Mouse (Mus musculus) heart, postnatal 25 days (tissue): ENCODE results near the gene Coa7. TPM values are rescaled to one million over a fixed set of nuclear protein-coding genes. Genes with fewer than 3 reads are reported as not detected.

Experiments used
- DNase-seq: peaks from one replicate; pipeline ENCODE4 v3.0.0; 2022; ENCODE audit warnings: low spot score
- intact Hi-C: fragments of 180-260 bp; cut with DNase I; formaldehyde crosslinking; loops from one replicate; pipeline ENCODE4 v1.15.1; 2025
- total RNA-seq, 2 experiments: library from RNA; stranded (reverse); gene quantifications; 2 replicates each; pipeline ENCODE4 v1.2.3; 2021

Coa7 gene
- total RNA-seq, 2 experiments from 2014 or later, result 35.2 to 37.8 TPM

GRCm38 (mm10) chr4:108370409-108370808, 42.5 kb downstream of the Coa7 start:
- DNase-seq, result no peak
- intact Hi-C loops, result no loop called here

GRCm38 (mm10) chr4:108371421-108371820, 43.5 kb downstream of the Coa7 start:
- intact Hi-C loops, result no loop called here
- no peak for DNase-seq

DNA sequence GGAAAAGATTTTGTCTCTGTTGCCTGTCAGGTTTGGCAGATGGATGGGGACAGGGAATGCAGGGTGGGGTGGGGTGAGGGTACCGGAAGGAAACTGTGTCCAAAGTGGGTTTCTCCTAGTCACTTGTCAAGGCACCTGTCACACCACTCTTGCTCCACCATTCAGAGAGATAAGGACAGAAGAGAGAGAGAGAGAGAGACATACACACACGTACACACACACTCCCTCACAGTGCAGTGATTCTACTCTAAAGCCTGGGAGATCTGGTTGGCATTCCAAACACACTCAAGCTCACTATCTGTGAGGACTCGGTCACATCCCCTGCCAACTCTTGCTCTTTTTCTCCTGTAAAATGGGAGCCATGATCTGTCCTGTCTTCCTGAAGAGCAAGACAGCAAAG, 44.2 kb downstream of the Coa7 start:
- DNase-seq, result no peak
- intact Hi-C loops, result no loop called here

- DNase-seq, result no peak
- intact Hi-C loops, result no loop called here
These were observed 51.5 kb downstream of the Coa7 start for GRCm38 (mm10) chr4:108379476-108379875.

DNA sequence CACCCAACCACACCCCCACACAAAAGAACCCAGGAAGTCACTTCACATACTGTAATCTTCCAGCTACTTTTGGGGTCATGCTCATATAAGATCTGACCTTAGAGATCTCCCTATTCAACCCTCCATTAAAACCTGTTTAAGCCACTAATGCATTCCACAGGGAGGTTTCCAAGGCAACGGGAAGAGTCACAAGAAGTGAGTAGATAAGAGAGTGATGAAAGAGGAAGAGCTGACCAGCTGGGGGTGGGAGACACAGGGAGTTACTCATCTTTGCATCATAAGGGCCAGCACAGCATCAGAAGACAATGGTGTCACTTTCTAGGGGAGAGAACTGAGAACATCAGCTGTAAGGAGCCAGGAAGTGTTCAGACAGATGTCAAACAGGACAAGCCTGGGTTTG, 52.2 kb downstream of the Coa7 start:
- no peak for DNase-seq
- intact Hi-C loops, result no loop called here

- intact Hi-C loops, result no loop called here
These were observed 55.3 kb downstream of the Coa7 start, which contains the start of gene Shisal2a for GRCm38 (mm10) chr4:108383183-108383714. Gene Shisal2a (minus strand): TSS chr4:108383349.

DNA sequence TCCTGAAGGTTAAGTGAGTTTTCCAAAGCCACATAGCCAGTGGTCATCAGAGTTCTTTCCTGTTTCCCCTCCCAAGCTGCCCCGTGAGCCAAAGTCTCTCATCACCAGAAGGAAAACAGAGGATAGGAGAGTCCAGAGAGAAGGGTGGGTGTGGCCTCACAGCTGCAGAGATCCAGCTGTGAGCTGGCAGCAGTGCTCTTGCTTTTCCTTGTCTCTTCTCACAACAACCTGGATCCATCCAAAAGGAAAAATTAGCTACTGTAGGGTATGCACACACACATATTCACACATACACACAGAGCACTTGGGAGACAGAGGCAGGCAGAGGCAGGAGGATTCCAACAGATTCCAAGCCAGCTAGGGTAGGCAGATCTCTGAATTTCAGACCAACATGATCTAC, 58.1 kb downstream of the Coa7 start:
- no peak for DNase-seq
- intact Hi-C loops, result loop anchor here (2.0 to 5.0 kb wide), 2 partner anchors 39 to 73 kb away; partner anchors contain the start of gene Tut4

More at GRCm38 (mm10) chr4:108383183-108383714, 55.3 kb downstream of the Coa7 start, which contains the start of gene Shisal2a:
- DNase-seq, result no peak

GRCm38 (mm10) chr4:108387106-108387505, 59.2 kb downstream of the Coa7 start:
- intact Hi-C loops, result loop anchor here (2.0 to 5.0 kb wide), 2 partner anchors 40 to 72 kb away; partner anchors contain the start of gene Tut4
- DNase-seq, result no peak

DNA sequence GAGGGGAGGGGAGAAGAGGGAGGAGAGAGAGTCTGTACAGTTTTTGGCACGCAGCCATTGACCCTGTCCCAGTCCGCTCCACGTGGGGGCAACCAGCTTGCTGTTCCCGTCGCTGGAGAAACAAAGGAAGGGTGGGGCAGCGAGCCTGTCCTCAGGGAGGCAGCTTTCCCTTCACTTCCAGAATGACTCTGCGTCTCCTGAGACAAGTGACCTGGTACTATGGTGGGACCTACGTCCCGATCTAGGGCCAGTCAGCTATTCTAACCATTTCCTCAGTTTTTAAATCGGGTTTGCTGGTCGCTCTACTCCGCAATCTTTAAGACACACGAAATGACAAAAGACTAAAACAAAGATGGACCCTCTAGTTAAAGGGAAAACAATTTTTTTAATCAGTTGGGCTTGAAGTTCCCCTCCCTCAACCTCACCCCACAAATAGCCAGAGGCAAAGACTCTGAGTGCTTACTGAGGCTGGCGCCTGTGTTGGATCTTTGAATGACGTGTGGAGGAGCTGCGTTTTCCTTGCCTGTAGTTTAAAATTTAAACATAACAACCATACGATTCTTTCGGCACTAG, 59.8 kb downstream of the Coa7 start:
- intact Hi-C loops, result loop anchor here (2.0 to 5.0 kb wide), 3 partner anchors 19 to 71 kb away; partner anchors contain the start of genes Gpx7 and Tut4
- DNase-seq, result peak; percentile 71

GRCm38 (mm10) chr4:108388741-108389140, 60.8 kb downstream of the Coa7 start:
- intact Hi-C loops, result loop anchor here (2.0 to 5.0 kb wide), 2 partner anchors 18 to 41 kb away; partner anchors contain the start of gene Gpx7

DNA sequence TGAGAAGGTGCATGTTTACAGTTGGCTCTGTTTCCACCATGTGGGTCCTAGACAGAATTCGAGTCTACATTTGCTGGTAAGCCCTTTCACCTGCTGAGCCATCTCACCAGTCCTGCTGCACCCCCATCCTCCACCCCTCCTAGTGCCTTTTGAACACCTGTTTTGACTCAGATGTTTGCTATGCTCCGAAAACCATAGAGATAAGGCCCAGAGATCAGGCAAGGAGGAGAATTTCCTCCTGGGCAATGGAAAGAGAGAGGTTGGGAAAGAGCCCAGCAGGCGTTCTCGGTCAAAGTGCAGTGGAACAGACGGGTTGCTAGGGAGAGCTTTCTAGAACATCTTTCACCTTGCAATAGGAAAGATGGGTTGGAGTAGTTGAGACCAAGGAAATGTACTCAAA, 63.2 kb downstream of the Coa7 start:
- intact Hi-C loops, result no loop called here
- no peak for DNase-seq

More at GRCm38 (mm10) chr4:108388741-108389140, 60.8 kb downstream of the Coa7 start:
- no peak for DNase-seq

Other genes with a start within 250 kb of the Coa7 start
- gene Podn, start 231.7 kb upstream of the Coa7 start, total RNA-seq, result 10 to 100 TPM; 32.3 to 32.6 TPM
- gene Scp2, start 183.1 kb upstream of the Coa7 start, total RNA-seq, result 100 to 1,000 TPM; 279 to 298 TPM
- 10 to 100 TPM; 27.3 to 28.3 TPM for gene Echdc2, start 162.7 kb upstream of the Coa7 start, total RNA-seq
- not detected for gene Zyg11a, start 110.1 kb upstream of the Coa7 start, total RNA-seq
- 10 to 100 TPM; 33.6 to 40.4 TPM for gene Zyg11b, start 27.0 kb upstream of the Coa7 start, total RNA-seq
- gene Shisal2a, start 55.2 kb downstream of the Coa7 start, total RNA-seq, result not detected
- 10 to 100 TPM in 1 of 2 experiments, 1 to 10 TPM in 1; 9.0 to 11.1 TPM for gene Gpx7, start 78.8 kb downstream of the Coa7 start, total RNA-seq
- 10 to 100 TPM; 21.2 to 24.0 TPM for gene Tut4, start 131.3 kb downstream of the Coa7 start, total RNA-seq